Mouse (Mus musculus) MEL (cell line): ENCODE measurements at regions not wholly inside any gene's neighbourhood (a gene's known extent, or its start where the extent isn't known, plus 50 kb on each side); places are given as distances from the start of the nearest gene placed in this dataset.

ENCODE experiments used
- CTCF ChIP-seq, 3 experiments: IDR thresholded peaks in 2 of 3; conservative IDR thresholded peaks in 1 of 3; 2 replicates each; pipeline ENCODE4 v1.5.1; 2011 to 2012; ENCODE audit warnings: low read length in 3 of 3, low read depth in 2 of 3, mild to moderate bottlenecking in 2 of 3, improper control_type of control experiment in 1 of 3, inconsistent platforms in 1 of 3, mixed read lengths in 1 of 3, moderate library complexity in 1 of 3; ENCODE audit not compliant: control insufficient read depth in 1 of 3, insufficient read depth in 1 of 3, poor library complexity in 1 of 3, severe bottlenecking in 1 of 3
- EP300 ChIP-seq, 2 experiments: IDR thresholded peaks; 2 replicates each; pipeline ENCODE4 v1.6.1; 2011; ENCODE audit warnings: improper control_type of control experiment in 2 of 2, low read length in 2 of 2, low read depth in 1 of 2, mild to moderate bottlenecking in 1 of 2
- ETS1 ChIP-seq: IDR thresholded peaks from 2 replicates; pipeline ENCODE4 v1.6.1; 2012; ENCODE audit warnings: low read depth, mild to moderate bottlenecking, inconsistent platforms, low read length, improper control_type of control experiment, moderate library complexity
- NRF1 ChIP-seq: IDR thresholded peaks from 2 replicates; pipeline ENCODE4 v1.6.1; 2014; ENCODE audit warnings: low read depth, mild to moderate bottlenecking, inconsistent platforms, low read length, improper control_type of control experiment, moderate library complexity; ENCODE audit not compliant: poor library complexity, insufficient read depth, severe bottlenecking
- USF1 ChIP-seq: IDR thresholded peaks from 2 replicates; pipeline ENCODE4 v1.6.1; 2014; ENCODE audit warnings: low read depth, mild to moderate bottlenecking, inconsistent platforms, low read length, improper control_type of control experiment, moderate library complexity

DNA sequence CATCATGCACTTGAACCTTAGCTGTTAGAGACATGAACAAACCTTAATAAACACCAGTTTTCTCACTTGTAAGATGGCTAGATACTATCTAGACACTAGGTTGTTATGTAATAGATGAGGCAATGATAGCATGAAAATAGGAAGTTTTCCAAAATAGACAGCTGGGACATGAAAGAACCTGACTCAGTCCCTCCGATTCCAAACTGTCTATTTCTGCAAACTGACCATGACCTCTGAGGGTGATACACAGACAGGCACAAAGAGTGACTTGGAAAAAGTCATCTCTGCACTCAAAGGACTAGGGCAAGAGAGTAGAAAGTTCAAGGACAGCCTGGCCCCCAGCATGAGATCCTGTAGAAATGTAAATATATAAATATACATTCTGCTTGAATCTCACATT lies 115.9 kb downstream of the Kctd12 start:
- TF ChIP-seq NRF1 (no peak), ETS1 (no peak), USF1 (no peak), EP300 (IDR thresholded peaks at IDR 0.05; ENCODE audit: low read depth in 1 of 2, low read length in 2 of 2) (no peak), CTCF (IDR thresholded peaks at IDR 0.05 in 2 of 3, conservative IDR thresholded peaks at IDR 0.05 in 1 of 3; ENCODE audit: control insufficient read depth in 1 of 3, insufficient read depth in 1 of 3, low read depth in 2 of 3, low read length in 3 of 3, poor library complexity in 1 of 3, severe bottlenecking in 1 of 3) (no peak)
